Mouse (Mus musculus): ENCODE measurements around the gene Olfr1099.

Olfr1099 gene

DNA sequence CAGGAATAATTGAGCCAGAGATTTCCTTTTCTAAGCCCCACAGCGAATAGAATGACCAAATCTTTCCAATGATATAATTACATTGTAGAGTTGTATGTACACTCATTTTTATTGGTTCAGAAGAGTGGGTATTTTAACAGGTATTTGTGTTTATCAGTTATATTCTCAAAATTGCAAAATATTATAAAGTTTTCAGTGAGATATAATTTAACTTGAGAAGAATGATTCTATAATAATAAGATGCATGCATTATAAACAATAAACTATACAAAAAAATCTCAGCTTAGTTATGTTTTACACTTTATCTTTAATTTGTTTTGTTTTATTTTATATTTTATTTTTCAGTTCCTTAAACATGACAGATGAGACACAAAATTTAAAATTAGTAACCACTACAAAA, at the start of gene Olfr1099:
Gene Olfr1099 (minus strand): TSS at position 101 of the 400 bp plus-strand sequence.
- DNase-seq, result no peak

DNA sequence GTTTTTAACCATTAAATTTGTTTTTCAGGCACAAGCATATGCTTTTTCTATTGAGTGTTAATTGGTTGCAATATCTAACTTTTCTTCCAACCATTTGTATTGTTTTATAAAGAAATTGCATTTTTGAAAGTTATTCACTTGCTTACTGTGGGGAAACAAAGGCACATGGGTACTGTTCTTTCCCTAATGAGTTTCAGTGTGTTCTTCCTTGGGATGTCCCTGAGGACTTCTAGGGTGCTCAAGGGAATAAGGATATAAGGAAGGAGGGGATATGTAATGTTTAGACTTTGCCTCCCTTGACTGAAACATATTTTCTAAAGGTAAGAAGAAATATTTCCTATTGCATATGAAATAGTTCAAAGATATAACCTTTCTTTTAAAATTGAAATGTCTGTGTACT, 37.6 kb upstream of the Olfr1099 start, which contains the start of gene Olfr1102:
Gene Olfr1102 (plus strand): TSS at position 301 of the 400 bp plus-strand sequence.
- DNase-seq, result no peak

DNA sequence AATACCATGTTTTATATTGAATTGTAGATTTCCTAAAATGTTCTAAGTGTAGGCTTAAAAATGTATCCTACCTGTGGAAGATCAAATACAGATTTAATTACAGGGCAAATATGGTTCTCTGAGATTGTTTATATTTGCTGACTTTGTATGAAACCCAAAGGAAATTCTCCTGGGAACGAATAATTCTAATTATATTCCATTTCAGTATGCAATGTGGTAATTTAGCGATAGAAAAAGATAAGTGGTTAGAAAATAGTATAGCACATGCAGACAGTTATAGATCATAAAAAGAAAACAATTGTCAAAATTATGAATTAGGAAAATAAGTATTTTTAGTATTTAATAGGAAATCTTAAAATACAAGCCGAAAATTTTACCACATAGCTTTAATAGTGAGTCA, 30.6 kb upstream of the Olfr1099 start, which contains the start of gene Olfr1101:
Gene Olfr1101 (minus strand): TSS at position 101 of the 400 bp plus-strand sequence.
- DNase-seq, result no peak

DNA sequence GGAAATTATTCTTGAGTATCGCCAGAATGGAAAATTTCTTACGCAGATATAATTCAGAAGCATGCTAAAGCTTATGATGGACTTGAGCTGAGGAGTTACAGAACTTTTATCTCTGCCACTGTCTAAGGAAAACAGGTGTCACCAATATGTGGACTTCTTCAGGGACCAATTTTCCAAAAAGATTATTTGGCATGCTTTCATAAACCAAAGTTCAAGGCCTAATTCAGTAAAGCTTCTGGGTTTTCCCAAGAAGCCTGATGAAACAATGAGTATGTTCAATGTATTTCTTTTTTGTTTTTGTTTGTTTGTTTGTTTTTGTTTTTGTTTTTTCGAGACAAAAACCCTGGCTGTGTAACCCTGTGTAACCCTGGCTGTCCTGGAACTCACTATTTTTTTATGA, 19.4 kb upstream of the Olfr1099 start, which contains the start of gene Olfr1100:
Gene Olfr1100 (minus strand): TSS at position 101 of the 400 bp plus-strand sequence.
- no peak for DNase-seq

DNA sequence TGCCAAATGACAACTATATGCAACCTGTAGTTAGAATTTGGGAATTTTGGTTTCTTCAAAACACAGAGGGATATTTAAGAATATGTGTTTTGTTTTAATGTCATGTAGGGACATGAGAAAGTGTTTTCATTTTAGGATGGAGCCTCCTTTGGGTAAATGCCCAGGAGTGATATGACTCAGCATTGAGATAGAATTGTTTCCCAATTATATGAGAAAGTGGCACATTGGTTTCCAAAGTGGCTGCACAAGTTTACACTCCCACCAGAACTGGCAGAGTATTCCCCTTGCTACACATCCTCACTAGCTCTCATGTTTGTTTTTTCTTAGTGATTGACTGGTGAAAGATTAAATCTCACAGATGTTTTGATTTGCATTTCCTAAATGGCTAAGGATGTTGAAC, 33.9 kb downstream of the Olfr1099 start:
- no peak for DNase-seq

DNA sequence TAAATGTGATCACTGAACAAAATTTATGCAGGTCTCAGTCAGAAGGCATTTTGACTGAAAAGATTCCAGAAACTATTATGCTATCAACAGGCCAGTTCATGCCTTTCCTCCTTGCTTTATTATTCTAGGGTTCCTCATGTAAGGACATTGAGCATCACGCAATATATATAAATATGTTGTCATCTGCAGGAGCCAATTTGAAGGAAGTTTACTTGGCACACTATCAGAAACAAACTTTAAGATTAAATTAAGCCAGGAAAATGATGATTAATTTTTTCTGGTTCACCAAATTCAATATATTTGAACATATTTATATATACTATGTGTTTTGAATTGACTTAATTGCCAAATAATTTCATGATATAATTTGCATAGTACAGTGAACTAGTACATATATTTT, 36.0 kb downstream of the Olfr1099 start, which contains the start of gene Olfr1098:
Gene Olfr1098 (minus strand): TSS at position 101 of the 400 bp plus-strand sequence.
- DNase-seq, result no peak

DNA sequence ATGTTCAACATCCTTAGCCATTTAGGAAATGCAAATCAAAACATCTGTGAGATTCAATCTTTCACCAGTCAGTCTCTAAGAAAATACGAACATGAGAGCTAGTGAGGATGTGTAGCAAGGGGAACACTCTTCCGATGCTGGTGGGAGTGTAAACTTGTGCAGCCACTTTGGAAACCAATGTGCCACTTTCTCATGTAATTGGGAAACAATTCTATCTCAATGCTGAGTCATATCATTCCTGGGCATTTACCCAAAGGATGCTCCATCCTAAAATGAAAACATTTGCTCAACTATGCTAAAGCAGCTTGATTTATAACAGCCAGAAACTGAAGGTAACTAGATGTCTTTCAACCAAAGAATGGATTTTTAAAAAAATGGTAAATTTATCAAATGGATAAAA, 54.8 kb downstream of the Olfr1099 start:
- DNase-seq, result no peak

All from right cerebral cortex, postnatal 4 days (tissue).